Mouse (Mus musculus) MEL (cell line): Measurements from ENCODE around the gene Ctsh.

Experiments
- BHLHE40 ChIP-seq: IDR thresholded peaks from 2 replicates; pipeline ENCODE4 v1.6.1; 2012; ENCODE audit warnings: low read depth, mild to moderate bottlenecking, inconsistent platforms, low read length, improper control_type of control experiment, borderline replicate concordance
- CHD1 ChIP-seq: IDR thresholded peaks from 2 replicates; pipeline ENCODE4 v1.6.1; 2012; ENCODE audit warnings: low read depth, mild to moderate bottlenecking, inconsistent platforms, low read length, improper control_type of control experiment
- CHD2 ChIP-seq: IDR thresholded peaks from 2 replicates; pipeline ENCODE4 v1.6.1; 2011; ENCODE audit warnings: low read length, improper control_type of control experiment
- CTCF ChIP-seq, 3 experiments: IDR thresholded peaks in 2 of 3; conservative IDR thresholded peaks in 1 of 3; 2 replicates each; pipeline ENCODE4 v1.5.1; 2011 to 2012; ENCODE audit warnings: low read length in 3 of 3, low read depth in 2 of 3, mild to moderate bottlenecking in 2 of 3, improper control_type of control experiment in 1 of 3, inconsistent platforms in 1 of 3, mixed read lengths in 1 of 3, moderate library complexity in 1 of 3; ENCODE audit not compliant: control insufficient read depth in 1 of 3, insufficient read depth in 1 of 3, poor library complexity in 1 of 3, severe bottlenecking in 1 of 3
- POLR2A ChIP-seq, 2 experiments: IDR thresholded peaks; 2 replicates each; pipeline ENCODE4 v1.6.1; 2011 to 2012; ENCODE audit warnings: low read length in 2 of 2, mild to moderate bottlenecking in 2 of 2, control low read depth in 1 of 2, improper control_type of control experiment in 1 of 2, low read depth in 1 of 2, moderate library complexity in 1 of 2; ENCODE audit not compliant: control insufficient read depth in 1 of 2, insufficient read depth in 1 of 2, poor library complexity in 1 of 2
- TCF12 ChIP-seq: IDR thresholded peaks from 2 replicates; pipeline ENCODE4 v1.6.1; 2014; ENCODE audit warnings: low read depth, mild to moderate bottlenecking, inconsistent platforms, low read length, improper control_type of control experiment, moderate library complexity
- USF2 ChIP-seq, 2 experiments: IDR thresholded peaks; 2 replicates each; pipeline ENCODE4 v1.6.1; 2011 to 2012; ENCODE audit warnings: improper control_type of control experiment in 2 of 2, low read length in 2 of 2, borderline replicate concordance in 1 of 2, inconsistent platforms in 1 of 2, low read depth in 1 of 2, mild to moderate bottlenecking in 1 of 2; ENCODE audit not compliant: insufficient read depth in 1 of 2
- ZC3H11A ChIP-seq: IDR thresholded peaks from 2 replicates; pipeline ENCODE4 v1.6.1; 2012; ENCODE audit warnings: low read depth, mild to moderate bottlenecking, inconsistent platforms, low read length, improper control_type of control experiment

- no peak for TF ChIP-seq CHD2
- no peak for TF ChIP-seq USF2 (IDR thresholded peaks at IDR 0.05; ENCODE audit: borderline replicate concordance in 1 of 2, insufficient read depth in 1 of 2, low read depth in 1 of 2, low read length in 2 of 2)
- TF ChIP-seq CTCF (IDR thresholded peaks at IDR 0.05 in 2 of 3, conservative IDR thresholded peaks at IDR 0.05 in 1 of 3; ENCODE audit: control insufficient read depth in 1 of 3, insufficient read depth in 1 of 3, low read depth in 2 of 3, low read length in 3 of 3, poor library complexity in 1 of 3, severe bottlenecking in 1 of 3), result no peak
- no peak for TF ChIP-seq CHD1
- no peak for TF ChIP-seq ZC3H11A
- no peak for TF ChIP-seq TCF12
- no peak for TF ChIP-seq BHLHE40
- no peak for TF ChIP-seq POLR2A (IDR thresholded peaks at IDR 0.05; ENCODE audit: control insufficient read depth in 1 of 2, insufficient read depth in 1 of 2, low read depth in 1 of 2, low read length in 2 of 2, poor library complexity in 1 of 2)
These were observed 54.3 kb downstream of the Ctsh start for GRCm38 (mm10) chr9:90108272-90108671.
